Mouse (Mus musculus): ENCODE data around the gene Gm11213. TPM values are rescaled to one million over a fixed set of nuclear protein-coding genes. Genes with fewer than 3 reads are reported as not detected.

The Gm11213 gene
- polyA plus RNA-seq (2012; rRNA removed): not detected in 2 replicates

DNA sequence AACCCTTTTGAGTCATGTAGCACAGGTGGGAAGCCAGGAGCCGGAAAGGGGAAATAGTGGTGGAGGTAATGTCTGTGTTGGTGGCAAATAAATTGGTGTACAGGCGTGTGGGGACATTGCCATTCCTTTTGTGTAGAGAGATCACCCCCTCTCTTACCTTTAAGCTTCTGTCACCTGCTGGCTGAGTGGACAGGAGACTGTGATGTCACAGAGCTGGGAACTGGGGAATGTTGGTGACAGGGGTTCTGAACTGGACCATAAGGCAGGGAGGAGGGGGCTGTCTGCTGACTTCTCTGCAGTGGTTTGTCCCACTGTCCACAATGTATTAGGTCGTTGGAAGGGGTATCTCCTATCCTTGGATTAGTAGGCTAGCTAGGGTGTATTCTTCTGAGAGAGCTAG is at the start of gene Gm11213:
Gene Gm11213, minus strand, starts transcription at position 317 of the 400 bp plus-strand sequence.

DNA sequence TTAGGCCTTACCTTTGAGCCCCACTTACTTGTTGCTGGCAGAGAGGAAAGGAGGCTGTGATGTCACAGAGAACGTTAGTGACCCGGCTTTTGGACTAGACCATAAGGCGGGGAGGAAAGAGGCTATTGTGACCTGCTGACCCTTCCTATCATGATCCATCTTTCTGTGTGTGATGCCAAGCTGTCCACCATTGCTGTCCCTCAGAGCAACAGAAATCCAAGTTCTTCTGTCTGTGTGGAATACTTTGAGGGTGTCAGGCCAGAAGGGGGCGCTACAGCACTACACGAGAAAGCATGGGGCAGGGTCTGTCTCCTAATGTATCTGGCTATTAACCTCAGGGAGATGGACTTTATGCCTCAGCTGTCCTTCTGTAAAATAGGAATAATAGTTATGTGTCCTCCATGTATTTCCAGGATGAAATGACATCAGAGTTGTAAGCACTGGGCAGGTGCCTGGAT is 17.3 kb upstream of the Gm11213 start, which contains the start of gene Tex48:
Gene Tex48, minus strand, starts transcription at position 51 of the 458 bp plus-strand sequence.

DNA sequence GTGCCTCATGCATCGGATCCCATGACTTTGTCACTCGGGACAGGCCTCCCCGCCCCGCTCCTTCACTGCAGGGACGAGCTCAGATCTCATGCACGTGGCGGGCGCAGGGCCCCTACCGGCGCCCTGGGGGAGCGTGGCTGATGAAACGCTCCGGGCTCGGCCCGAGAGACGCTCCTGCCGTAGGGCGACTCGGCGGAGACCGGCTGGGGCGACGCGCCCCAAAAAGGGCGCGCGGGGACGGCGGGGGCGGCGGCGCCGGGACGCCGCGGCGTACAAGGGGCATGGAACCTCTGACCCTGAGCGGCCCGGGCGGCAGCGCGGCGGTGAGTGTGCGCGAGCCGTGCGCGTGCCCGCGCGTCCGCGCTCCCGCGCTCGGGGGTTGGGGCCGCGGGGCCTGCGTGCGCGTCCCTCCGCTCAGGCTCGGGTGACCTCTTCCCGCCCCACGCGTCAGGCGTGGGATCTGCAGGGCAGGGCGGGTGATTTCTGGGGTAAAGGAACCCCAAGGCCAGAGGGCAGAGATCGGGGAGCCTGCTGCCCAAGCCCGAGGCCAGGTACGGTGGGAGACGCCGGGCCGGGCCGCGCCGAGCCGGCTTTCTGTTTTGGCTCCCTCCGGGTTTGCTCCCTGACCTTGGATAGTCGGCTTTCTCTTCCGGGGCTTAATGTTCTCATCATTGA is 46.5 kb downstream of the Gm11213 start, which contains the start of gene Tmem268:
Gene Tmem268, plus strand, starts transcription at position 375 of the 675 bp plus-strand sequence.

Other genes starting within 250 kb of the Gm11213 start
- not detected in 2 replicates for gene Orm3, start 249.1 kb downstream of the Gm11213 start, polyA plus RNA-seq (2012; rRNA removed)
- not detected in 2 replicates for gene Orm2, start 242.8 kb downstream of the Gm11213 start, polyA plus RNA-seq (2012; rRNA removed)
- gene Akna, start 201.9 kb downstream of the Gm11213 start, polyA plus RNA-seq (2012; rRNA removed): 3.0 and 3.6 TPM in 2 replicates
- 1.3 and 2.1 TPM in 2 replicates for gene Whrn, start 109.3 kb downstream of the Gm11213 start, polyA plus RNA-seq (2012; rRNA removed)
- 87.5 and 90.9 TPM in 2 replicates for gene Atp6v1g1, start 60.5 kb downstream of the Gm11213 start, polyA plus RNA-seq (2012; rRNA removed)
- 16.6 and 20.7 TPM in 2 replicates for gene Tmem268, start 46.5 kb downstream of the Gm11213 start, polyA plus RNA-seq (2012; rRNA removed)
- gene Tex48, start 17.2 kb upstream of the Gm11213 start, polyA plus RNA-seq (2012; rRNA removed): not detected in 2 replicates
- gene Gm11214, start 58.1 kb upstream of the Gm11213 start, polyA plus RNA-seq (2012; rRNA removed): not detected in 2 replicates
- 0.01 TPM in 2 replicates for gene Tnfsf15, start 139.9 kb upstream of the Gm11213 start, polyA plus RNA-seq (2012; rRNA removed)

Measured in liver, embryonic 18 days (tissue).